Mouse (Mus musculus) c-Kit-positive CD71-negative TER-119-negative erythroid progenitor cells, embryonic 14.5 days (primary cell): ENCODE data around the gene Tmem254b.
"Not testable (repeated sequence)": the region's sequence is repeated elsewhere in the genome, so short reads cannot be mapped to it uniquely, and the experiment has no call there.

ENCODE experiments used
- DNase-seq: peaks from one replicate; pipeline ENCODE4 v3.0.0-alpha.2; 2013; ENCODE audit warnings: low read depth

Gene Tmem254b

DNA sequence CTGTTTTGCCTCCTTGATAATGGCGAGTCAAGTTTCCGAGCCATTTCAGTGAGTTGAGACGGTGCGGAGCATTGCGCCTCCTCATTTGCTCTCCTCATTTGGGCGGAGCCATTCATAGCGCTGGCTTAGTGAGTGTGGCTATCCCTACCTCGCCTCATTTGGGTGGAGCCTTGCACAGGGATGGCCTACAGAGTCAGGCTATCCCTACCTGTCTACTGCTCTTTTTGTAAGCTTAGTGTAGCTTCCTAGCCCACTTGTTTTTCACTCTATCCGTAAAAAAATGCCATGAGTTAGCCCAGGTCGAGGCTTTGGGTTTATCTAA lies at the start of gene Tmem254b:
Gene Tmem254b, minus strand, starts transcription at position 116 of the 322 bp plus-strand sequence.
- DNase-seq: not testable (repeated sequence)

DNA sequence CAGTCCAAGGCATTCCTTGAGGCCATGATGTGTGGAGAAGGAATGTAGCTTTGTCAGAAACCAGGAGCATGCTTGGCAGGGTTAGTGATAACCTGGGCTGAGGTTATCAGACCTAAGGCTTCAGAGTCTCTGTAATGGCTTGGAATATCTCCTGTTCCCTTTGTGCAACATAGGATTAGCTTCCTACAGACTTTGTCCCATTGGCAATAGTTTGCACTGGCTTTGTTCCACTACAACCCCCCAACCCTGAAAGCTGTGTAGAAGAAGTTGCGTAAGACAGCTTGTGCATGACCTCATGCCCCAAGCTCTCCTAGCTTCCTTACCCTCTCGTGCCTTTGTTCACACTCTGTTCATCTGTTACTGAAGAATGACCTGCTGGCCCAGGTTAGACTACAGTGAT lies 30.3 kb upstream of the Tmem254b start:
- not testable (repeated sequence) for DNase-seq

DNA sequence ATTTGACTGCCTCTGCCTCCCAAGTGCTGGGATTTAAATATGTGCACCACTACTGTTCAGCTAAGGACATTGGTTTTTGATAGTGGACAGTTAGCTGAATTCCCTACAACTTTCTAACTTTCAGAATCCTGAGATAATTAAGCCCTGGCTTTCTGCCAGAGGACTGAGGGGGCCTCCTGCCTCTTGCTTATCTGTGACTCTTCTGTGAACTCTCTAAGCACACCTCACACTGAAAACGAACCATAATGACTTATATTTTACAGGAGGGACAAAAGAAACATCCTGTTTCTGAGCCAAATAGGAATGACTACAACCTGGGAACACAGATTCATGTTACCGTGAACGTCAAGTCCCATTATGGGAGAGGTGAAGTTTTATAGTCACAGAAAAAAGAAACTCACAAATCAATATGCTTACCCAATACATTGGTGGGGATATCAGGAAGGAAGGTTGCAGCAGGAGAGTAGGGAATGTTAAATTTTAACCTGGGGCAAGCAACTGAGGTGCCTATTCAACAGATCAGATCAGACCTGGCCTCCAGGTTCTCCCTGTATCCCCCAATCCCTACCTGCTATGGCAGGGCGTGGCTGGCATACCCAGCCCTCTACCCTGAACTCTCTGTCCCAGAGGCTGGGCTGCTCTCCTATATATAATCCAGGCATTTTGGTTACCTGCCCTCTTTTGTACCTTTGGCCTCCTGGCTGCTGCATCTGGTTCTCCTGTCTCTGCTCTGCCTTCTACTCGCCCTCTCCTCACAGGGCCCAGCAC lies 9.6 kb upstream of the Tmem254b start:
- not testable (repeated sequence) for DNase-seq

DNA sequence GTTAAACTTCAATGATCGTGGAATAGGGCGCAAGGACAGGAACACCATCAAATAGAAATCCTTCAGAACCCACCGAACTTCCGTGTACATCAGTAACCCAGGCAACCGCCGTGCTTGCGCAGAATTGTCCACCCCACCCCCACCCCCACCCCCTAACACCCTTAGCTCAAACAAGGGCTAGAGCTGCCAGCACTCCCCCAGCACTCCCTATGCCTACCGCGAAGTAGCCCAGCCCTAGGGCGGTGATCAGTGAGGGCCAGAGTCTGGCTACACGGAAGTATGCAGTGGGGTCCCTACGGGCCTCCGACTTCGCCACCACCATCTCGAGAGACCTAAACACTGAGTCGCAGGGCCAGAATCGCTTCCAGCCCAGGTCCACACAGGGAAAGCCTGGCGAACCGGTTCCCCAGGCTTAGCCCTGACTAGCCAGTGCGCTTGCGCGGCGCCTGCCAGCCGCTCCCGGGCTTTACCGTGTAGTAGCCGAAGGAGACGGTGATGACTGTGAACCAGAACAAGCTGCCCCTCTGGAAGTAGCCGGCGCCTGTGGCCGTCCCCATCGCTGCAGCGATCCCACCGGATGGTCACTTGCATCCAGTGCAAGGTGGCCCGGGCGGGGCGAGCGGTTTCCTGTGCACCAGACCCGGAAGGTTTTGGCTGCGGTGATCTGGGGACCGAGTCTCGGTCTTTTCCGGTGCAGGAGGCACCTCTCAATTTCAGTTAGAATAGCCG lies 480 bp downstream of the Tmem254b start:
- DNase-seq: not testable (repeated sequence)

DNA sequence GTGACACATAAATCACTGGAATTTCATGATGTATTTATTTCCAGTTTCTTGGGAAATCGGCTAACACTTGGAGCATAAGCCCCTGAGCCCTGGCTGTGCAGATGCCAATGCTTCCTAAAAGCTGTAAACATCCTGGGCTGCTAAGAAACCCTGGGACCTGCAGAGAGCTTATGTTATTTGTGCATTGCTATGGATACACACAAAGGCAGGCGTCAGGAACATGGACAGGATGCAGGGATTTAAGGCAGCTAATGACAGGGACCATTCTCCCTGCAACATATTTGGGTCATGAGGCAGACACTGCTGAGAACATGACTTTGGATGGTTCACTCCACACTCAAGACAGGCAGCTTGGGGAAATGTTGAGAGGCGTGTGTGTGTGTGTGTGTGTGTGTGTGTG lies 9.0 kb downstream of the Tmem254b start:
- DNase-seq: not testable (repeated sequence)

DNA sequence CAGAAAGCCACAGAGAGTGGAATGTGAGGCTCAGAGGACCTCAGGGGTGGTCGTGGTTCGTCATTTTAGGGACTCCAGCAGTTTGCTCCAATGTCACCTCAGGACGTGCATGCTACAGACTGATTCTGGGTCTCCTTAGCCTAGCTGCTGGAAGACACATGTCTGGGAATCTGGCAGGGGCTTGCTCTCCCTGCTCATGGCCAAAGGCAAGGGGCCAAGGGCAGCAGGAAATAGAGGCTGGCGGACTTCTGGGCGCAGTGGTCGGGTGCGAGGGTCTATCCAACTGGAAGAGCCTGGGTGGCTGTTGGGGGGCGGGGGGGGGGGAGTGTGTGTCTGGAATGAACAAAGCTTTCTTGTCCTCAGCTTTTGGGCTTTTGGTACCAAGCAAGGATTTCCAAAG lies 18.5 kb downstream of the Tmem254b start:
- DNase-seq: not testable (repeated sequence)

DNA sequence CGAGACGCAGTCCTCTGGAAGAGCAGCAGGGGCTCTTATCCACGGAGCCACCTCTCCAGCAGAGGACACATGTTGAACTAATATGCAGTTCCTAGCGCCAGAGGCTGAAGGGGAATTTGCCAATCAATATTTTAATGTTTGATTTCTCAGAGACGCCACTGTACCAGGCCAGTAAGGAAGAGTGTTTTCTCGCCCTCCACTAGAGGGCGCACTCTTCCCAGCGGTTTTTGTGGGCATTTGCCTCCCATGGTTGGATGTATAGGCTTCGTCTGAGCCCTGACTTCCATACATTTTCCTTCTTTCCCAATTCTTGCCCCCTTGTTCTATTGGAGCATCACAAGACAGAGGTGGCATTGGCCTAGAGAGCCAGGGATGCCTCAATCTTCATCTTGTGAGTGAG lies 20.2 kb downstream of the Tmem254b start:
- DNase-seq: not testable (repeated sequence)

DNA sequence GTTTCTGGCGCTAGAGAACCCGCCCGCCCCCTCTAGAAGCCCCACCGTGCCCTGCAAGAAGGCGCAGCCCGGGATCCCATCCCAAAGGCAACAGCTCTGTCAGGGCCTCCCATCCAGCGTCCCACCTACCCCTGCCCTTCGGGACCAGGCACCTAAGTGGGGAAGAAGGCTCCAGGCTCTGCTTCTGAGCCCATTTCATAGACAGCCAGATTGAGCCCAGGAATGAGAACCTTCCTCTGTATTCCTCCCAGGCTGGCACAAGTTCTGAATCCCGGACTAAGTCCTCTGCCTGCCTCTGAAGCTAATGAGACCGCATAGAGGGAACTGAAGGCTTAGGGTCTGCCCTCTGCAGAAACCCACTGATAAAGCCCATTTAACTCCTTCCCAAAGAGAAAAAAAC lies 24.5 kb downstream of the Tmem254b start, which contains the start of gene Plac9b:
Gene Plac9b, minus strand, starts transcription at position 101 of the 400 bp plus-strand sequence.
- not testable (repeated sequence) for DNase-seq

DNA sequence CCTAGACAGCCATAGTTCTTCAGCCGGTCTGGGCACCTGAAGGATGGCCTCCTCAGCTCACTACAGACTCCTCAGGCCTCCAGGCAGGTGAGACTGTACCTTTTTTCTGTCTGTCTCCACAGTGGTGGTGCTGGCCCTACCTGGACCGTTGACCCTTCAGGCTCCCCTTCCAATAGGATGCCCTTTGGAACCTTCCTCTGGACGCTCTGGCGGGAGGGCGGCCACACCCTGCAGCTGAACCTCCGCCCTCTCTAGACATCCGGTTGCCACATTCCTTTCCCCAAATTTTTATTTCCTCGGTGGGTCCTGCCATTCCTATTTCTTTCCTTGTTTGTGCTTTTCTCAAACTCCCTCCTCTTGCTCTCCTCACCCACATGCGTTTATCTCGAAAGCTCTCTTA lies 25.2 kb downstream of the Tmem254b start:
- not testable (repeated sequence) for DNase-seq

DNA sequence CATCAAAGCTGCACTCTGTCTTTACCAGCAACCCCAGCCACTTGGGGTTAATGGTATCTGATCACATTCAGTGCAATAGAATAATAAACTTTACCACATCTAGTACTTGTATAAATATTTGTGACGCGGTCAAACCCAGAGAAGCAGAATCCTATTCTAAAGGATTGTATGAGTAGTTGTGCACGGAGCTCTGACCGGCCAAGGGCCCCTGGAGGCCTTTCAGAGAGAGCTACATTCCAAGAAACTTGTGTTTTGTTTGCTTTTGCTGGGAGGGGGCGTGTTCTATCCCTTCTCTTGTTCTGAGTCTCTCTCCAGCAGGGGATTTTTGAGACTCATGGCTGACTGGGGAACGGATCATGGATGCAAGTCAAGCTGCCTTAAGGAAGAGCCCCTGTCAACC lies 31.8 kb downstream of the Tmem254b start:
- not testable (repeated sequence) for DNase-seq

DNA sequence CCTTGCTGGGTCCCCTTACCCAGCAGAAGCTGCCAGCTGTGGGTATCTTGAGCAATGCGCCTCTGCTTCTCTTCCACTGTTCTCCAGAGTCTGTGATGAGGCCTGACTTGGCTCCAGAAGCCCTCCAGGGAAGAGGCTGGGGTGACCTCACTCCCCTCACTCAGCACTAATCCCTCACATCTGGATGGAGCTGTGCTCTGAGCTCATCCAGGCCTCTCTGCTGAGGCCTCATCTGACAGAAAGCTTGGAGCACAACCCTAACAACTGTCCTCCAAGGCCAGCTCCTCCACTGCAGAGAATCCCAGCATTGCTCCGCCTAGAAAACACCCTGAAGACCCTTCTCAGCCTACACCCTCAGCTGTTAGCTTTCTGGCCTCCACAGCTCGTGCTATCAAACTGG lies 32.9 kb downstream of the Tmem254b start:
- DNase-seq: not testable (repeated sequence)

DNA sequence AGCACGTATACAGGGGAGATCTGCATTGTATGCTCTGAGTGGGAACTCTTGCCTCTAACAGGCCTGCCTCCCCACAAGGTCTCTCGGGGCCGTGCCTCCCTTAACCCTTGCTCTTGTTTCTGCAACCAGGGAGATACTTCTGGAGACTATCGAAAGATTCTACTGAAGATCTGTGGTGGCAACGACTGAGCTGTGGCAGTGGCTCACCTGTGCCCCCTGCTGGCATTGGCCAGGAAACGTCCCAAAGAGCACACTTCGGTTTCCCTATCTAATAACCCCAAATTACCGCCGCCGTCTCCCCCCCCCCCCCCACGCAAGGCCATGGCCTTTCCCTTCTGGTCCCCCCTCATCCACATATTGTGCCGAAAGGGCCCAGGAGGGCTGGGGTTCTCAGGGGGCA lies 41.6 kb downstream of the Tmem254b start:
- DNase-seq: not testable (repeated sequence)

DNA sequence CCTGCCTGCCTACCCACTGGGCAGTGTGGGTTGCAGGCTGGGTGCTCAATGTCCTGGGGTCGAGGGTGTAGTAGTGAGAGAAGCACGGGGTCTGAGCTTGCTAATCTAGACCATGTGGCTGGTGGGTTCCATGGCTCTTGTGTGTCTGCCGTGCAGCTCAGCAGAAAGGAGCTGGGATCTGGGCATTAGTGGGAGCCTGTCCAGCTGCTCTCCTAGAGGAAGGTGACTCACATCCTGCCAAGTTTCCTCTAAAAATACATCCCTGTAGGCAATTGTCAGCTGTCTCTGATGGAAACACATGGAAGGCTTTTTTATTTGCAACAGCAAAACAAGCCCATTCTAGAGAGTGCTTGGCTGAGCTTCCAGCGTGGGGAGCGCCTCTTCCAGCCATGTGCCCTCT lies 44.4 kb downstream of the Tmem254b start:
- not testable (repeated sequence) for DNase-seq

DNA sequence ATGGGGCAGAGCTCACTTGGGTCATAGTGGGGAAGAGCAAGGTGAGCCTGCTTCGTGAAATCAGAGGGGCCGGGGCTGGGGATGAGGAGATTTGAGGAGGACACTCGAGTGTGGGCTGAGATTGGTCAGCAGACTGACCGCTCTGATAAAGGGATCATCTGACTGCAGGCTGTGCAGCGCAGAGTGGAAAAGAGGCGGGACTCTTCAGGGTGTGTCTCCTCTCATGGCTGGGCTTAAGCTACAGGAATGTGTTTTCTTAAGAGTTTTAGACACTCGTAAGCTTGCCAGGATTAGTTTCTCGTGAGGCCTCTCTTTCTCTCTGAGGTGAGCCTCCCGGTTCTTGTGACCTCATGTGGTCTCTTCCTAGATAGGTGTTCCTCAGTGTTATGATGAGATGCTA lies 45.7 kb downstream of the Tmem254b start:
- not testable (repeated sequence) for DNase-seq

DNA sequence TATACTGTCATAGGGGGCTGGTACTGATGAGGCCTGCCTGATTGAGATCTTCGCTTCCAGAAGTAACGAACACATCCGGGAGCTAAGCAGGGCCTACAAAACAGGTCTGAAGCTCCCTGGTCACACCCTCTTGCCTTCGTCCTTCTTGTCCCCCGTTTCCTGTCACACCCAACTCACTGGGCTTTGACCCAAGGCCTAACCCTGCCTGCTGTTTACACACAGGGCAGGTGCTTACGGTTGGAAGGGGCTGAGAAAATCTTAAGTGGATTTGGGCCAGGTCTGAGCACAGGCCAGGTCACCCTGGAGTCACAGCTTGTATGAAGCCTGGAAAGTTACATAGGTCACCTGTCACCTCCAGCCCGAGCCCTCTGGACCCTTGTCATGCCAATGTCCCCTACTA lies 50.8 kb downstream of the Tmem254b start:
- DNase-seq: not testable (repeated sequence)
